Mouse (Mus musculus) 3T3-L1 (cell line): ENCODE measurements around the gene Mxd3.

Experiments used
- DNase-seq: peaks from one replicate; pipeline ENCODE4 v3.0.0-alpha.2; 2015; ENCODE audit warnings: low read depth, low spot score

Mxd3 gene

GRCm38 (mm10) chr13:55332331-55332730 is 2.7 kb upstream of the Mxd3 start:
- peak; percentile 91 for DNase-seq

GRCm38 (mm10) chr13:55330567-55331400 is 1.2 kb upstream of the Mxd3 start:
- DNase-seq: no peak

GRCm38 (mm10) chr13:55329109-55329682 is 427 bp downstream of the Mxd3 start:
- DNase-seq: peak; percentile 61

GRCm38 (mm10) chr13:55328641-55329040 is 982 bp downstream of the Mxd3 start:
- no peak for DNase-seq

- DNase-seq: no peak
Observed at GRCm38 (mm10) chr13:55328171-55328570, 1.5 kb downstream of the Mxd3 start.

GRCm38 (mm10) chr13:55327633-55328032 is 2.0 kb downstream of the Mxd3 start:
- DNase-seq: peak; percentile 97

- DNase-seq: peak; percentile 55
Observed at GRCm38 (mm10) chr13:55327169-55327568, 2.5 kb downstream of the Mxd3 start.

- no peak for DNase-seq
Observed at GRCm38 (mm10) chr13:55325596-55325995, 4.0 kb downstream of the Mxd3 start.

- DNase-seq: peak; percentile 76
Observed at GRCm38 (mm10) chr13:55322130-55322825, 7.3 kb downstream of the Mxd3 start.

GRCm38 (mm10) chr13:55321434-55322129 is 8.0 kb downstream of the Mxd3 start, which contains the start of gene Rab24:
Gene Rab24, minus strand, starts transcription at chr13:55321946.
- peak; percentile 84 for DNase-seq

- DNase-seq: peak; percentile 68
Observed at GRCm38 (mm10) chr13:55319931-55320533, 9.6 kb downstream of the Mxd3 start, which contains the start of gene Prelid1. Gene Prelid1, plus strand, starts transcription at chr13:55320500.

GRCm38 (mm10) chr13:55318351-55318750 is 11.3 kb downstream of the Mxd3 start:
- no peak for DNase-seq

GRCm38 (mm10) chr13:55314891-55315412 is 14.7 kb downstream of the Mxd3 start:
- DNase-seq: no peak

- no peak for DNase-seq
Observed at GRCm38 (mm10) chr13:55313051-55313450, 16.6 kb downstream of the Mxd3 start.

- DNase-seq: no peak
Observed at GRCm38 (mm10) chr13:55312028-55312630, 17.5 kb downstream of the Mxd3 start.

- DNase-seq: no peak
Observed at GRCm38 (mm10) chr13:55300913-55301312, 28.7 kb downstream of the Mxd3 start.

- no peak for DNase-seq
Observed at GRCm38 (mm10) chr13:55296760-55297159, 32.9 kb downstream of the Mxd3 start.

GRCm38 (mm10) chr13:55288854-55289253 is 40.8 kb downstream of the Mxd3 start:
- peak; percentile 53 for DNase-seq

- no peak for DNase-seq
Observed at GRCm38 (mm10) chr13:55277646-55278045, 52.0 kb downstream of the Mxd3 start.

GRCm38 (mm10) chr13:55277203-55277602 is 52.4 kb downstream of the Mxd3 start:
- no peak for DNase-seq
